Mouse (Mus musculus) Patski (cell line): ENCODE data around the gene Fhdc1. TPM values are rescaled to one million over a fixed set of nuclear protein-coding genes. Genes with fewer than 3 reads are reported as not detected.

Experiments used
- ATAC-seq: fragments of 100-300 bp; one replicate; pipeline ENCODE4 v1.8.0; 2021
- CTCF ChIA-PET: fragments of 350-600 bp; sonication (Branson Sonifier 250); formaldehyde crosslinking; loops from one replicate; lab custom pipeline; 2022; ENCODE audit warnings: inconsistent platforms; lab: Charles Lee
- POLR2A ChIA-PET: fragments of 350-600 bp; sonication (Branson Sonifier 250); formaldehyde crosslinking; loops from one replicate; lab custom pipeline; 2022; ENCODE audit warnings: antibody characterized with exemption, inconsistent platforms; lab: Charles Lee
- DNase-seq: peaks from one replicate; pipeline ENCODE4 v3.0.0-alpha.2; 2011; ENCODE audit warnings: low read depth, low spot score
- H3K27me3 ChIP-seq: fragments of 371-371 bp; one replicate; pipeline ENCODE4 v1.5.1; 2021
- CTCF ChIP-seq: fragments of 100-300 bp; IDR thresholded peaks from one replicate; pipeline ENCODE4 v1.5.1; 2021
- in situ Hi-C: fragments of 300-500 bp; cut with MboI; formaldehyde crosslinking; loops from 3 replicates; pipeline ENCODE4 v1.11.1; 2018; ENCODE audit warnings: low pct_unique_long_range_greater_than_20kb, mixed read lengths
- polyA plus RNA-seq: library from polyadenylated mRNA; unstranded; gene quantifications from one replicate; pipeline ENCODE4 v1.2.3, GENCODE M21; 2021

Gene Fhdc1
- polyA plus RNA-seq, 1 experiment from 2014 or later = 16.3 TPM

GRCm38 (mm10) chr3:84478195-84478594 lies 2.0 kb downstream of the Fhdc1 start:
- POLR2A ChIA-PET = no interaction called here
- no peaks in the 10 kb centered on the region for H3K27me3 ChIP-seq
- DNase-seq (no peak), ATAC-seq (no peak)
- TF ChIP-seq CTCF = no peak
- in situ Hi-C loops = no loop called here
- CTCF ChIA-PET = interaction anchor here (0.8 to 3.6 kb wide), 7 partner anchors 21 to 164 kb away, joined by 3 to 26 read pairs (median 3); no protein-coding TSS in a partner anchor

GRCm38 (mm10) chr3:84477498-84477897 lies 2.7 kb downstream of the Fhdc1 start:
- ChIA-PET CTCF (interaction anchor here (0.8 to 1.5 kb wide), 4 partner anchors 22 to 125 kb away, joined by 3 read pairs; no protein-coding TSS in a partner anchor), POLR2A (interaction anchor here (1.0 kb wide), 1 partner anchor 42 kb away, joined by 3 read pairs; no protein-coding TSS in a partner anchor)
- ATAC-seq (no peak), DNase-seq (no peak)
- no peaks in the 10 kb centered on the region for H3K27me3 ChIP-seq
- in situ Hi-C loops = no loop called here
- no peak for TF ChIP-seq CTCF

GRCm38 (mm10) chr3:84474981-84475775 lies 5.1 kb downstream of the Fhdc1 start:
- no peak for DNase-seq
- ChIA-PET POLR2A (interaction anchor here (1.1 kb wide), 1 partner anchor 118 kb away, joined by 5 read pairs; no protein-coding TSS in a partner anchor), CTCF (interaction anchor here (0.9 to 1.4 kb wide), 5 partner anchors 18 to 130 kb away, joined by 3 to 4 read pairs (median 3); no protein-coding TSS in a partner anchor)
- in situ Hi-C loops = no loop called here
- no peak for ATAC-seq
- no peak for TF ChIP-seq CTCF
- no peaks in the 10 kb centered on the region for H3K27me3 ChIP-seq

GRCm38 (mm10) chr3:84474398-84474797 lies 5.8 kb downstream of the Fhdc1 start:
- DNase-seq = no peak
- TF ChIP-seq CTCF = no peak
- CTCF ChIA-PET = interaction anchor here (0.9 to 1.4 kb wide), 4 partner anchors 17 to 129 kb away, joined by 3 to 4 read pairs (median 3); no protein-coding TSS in a partner anchor
- H3K27me3 ChIP-seq = no peaks in the 10 kb centered on the region
- POLR2A ChIA-PET = interaction anchor here (0.5 kb wide), 1 partner anchor 22 kb away, joined by 3 read pairs; no protein-coding TSS in a partner anchor
- no peak for ATAC-seq
- in situ Hi-C loops = no loop called here

GRCm38 (mm10) chr3:84472955-84473354 lies 7.3 kb downstream of the Fhdc1 start:
- no peaks in the 10 kb centered on the region for H3K27me3 ChIP-seq
- no peak for TF ChIP-seq CTCF
- DNase-seq = no peak
- in situ Hi-C loops = no loop called here
- ATAC-seq = no peak
- ChIA-PET POLR2A (no interaction called here), CTCF (interaction anchor here (1.2 to 3.0 kb wide), 4 partner anchors 9 to 23 kb away, joined by 4 to 9 read pairs (median 6); no protein-coding TSS in a partner anchor)

- ATAC-seq = no peak
- no peak for DNase-seq
- POLR2A ChIA-PET = no interaction called here
- in situ Hi-C loops = no loop called here
- no peak for TF ChIP-seq CTCF
- H3K27me3 ChIP-seq = no peaks in the 10 kb centered on the region
- CTCF ChIA-PET = interaction anchor here (1.2 to 3.0 kb wide), 4 partner anchors 9 to 23 kb away, joined by 4 to 9 read pairs (median 6); no protein-coding TSS in a partner anchor
Measured at GRCm38 (mm10) chr3:84472527-84472926, 7.7 kb downstream of the Fhdc1 start.

GRCm38 (mm10) chr3:84471146-84471545 lies 9.1 kb downstream of the Fhdc1 start:
- in situ Hi-C loops = no loop called here
- ChIA-PET POLR2A (interaction anchor here (1.0 kb wide), 1 partner anchor 99 kb away, joined by 3 read pairs; no protein-coding TSS in a partner anchor), CTCF (interaction anchor here (1.0 to 3.0 kb wide), 4 partner anchors 12 to 48 kb away, joined by 3 to 9 read pairs (median 6); no protein-coding TSS in a partner anchor)
- no peak for TF ChIP-seq CTCF
- no peaks in the 10 kb centered on the region for H3K27me3 ChIP-seq
- ATAC-seq (no peak), DNase-seq (no peak)

- no peak for DNase-seq
Measured at GRCm38 (mm10) chr3:84468111-84468453, 12.1 kb downstream of the Fhdc1 start.

GRCm38 (mm10) chr3:84467419-84468110 lies 12.7 kb downstream of the Fhdc1 start:
- in situ Hi-C loops = no loop called here

More at GRCm38 (mm10) chr3:84468111-84468453, 12.1 kb downstream of the Fhdc1 start:
- H3K27me3 ChIP-seq = no peaks in the 10 kb centered on the region
- in situ Hi-C loops = no loop called here
- POLR2A ChIA-PET = interaction anchor here (1.1 to 1.2 kb wide), 2 partner anchors 12 to 21 kb away, joined by 4 read pairs; no protein-coding TSS in a partner anchor
- CTCF ChIA-PET = interaction anchor here (1.1 to 1.7 kb wide), 4 partner anchors 9 to 115 kb away, joined by 5 to 6 read pairs (median 6); partner anchors contain the start of gene Fhdc1
- no peak for ATAC-seq
- TF ChIP-seq CTCF = no peak

More at GRCm38 (mm10) chr3:84467419-84468110, 12.7 kb downstream of the Fhdc1 start:
- no peak for ATAC-seq
- no peaks in the 10 kb centered on the region for H3K27me3 ChIP-seq
- ChIA-PET POLR2A (interaction anchor here (1.2 kb wide), 1 partner anchor 11 kb away, joined by 4 read pairs; no protein-coding TSS in a partner anchor), CTCF (interaction anchor here (1.1 to 1.7 kb wide), 4 partner anchors 8 to 115 kb away, joined by 5 to 6 read pairs (median 6); partner anchors contain the start of gene Fhdc1)
- no peak for DNase-seq
- no peak for TF ChIP-seq CTCF
